Mouse (Mus musculus) hindbrain, embryonic 11.5 days (tissue): ENCODE results near the gene Laptm5. TPM values are rescaled to one million over a fixed set of nuclear protein-coding genes. Genes with fewer than 3 reads are reported as not detected.

Source experiments
- ATAC-seq: fragments of 200-750 bp; cut with Nextera tagmentation; 2 replicates; pipeline ENCODE4 v1.8.0; 2017; ENCODE audit warnings: mild to moderate bottlenecking, moderate TSS enrichment, moderate library complexity; ENCODE audit not compliant: low FRiP score
- DNase-seq: peaks from one replicate; pipeline ENCODE4 v3.0.0-alpha.2; 2015; ENCODE audit warnings: low spot score
- H3K27ac ChIP-seq: fragments of 300-500 bp; sonication (generic); 2 replicates; pipeline ENCODE4 v1.5.1; 2014; ENCODE audit warnings: mild to moderate bottlenecking, low read depth, low read length
- H3K27me3 ChIP-seq: fragments of 300-500 bp; sonication (generic); 2 replicates; pipeline ENCODE4 v1.6.1; 2014; ENCODE audit warnings: mild to moderate bottlenecking, low read length, moderate library complexity, mixed read lengths; ENCODE audit not compliant: control insufficient read depth, insufficient read depth
- H3K36me3 ChIP-seq: fragments of 300-500 bp; sonication (generic); 2 replicates; pipeline ENCODE4 v1.6.1; 2014; ENCODE audit warnings: mild to moderate bottlenecking, low read length, moderate library complexity, mixed read lengths; ENCODE audit not compliant: control insufficient read depth, insufficient read depth
- H3K4me1 ChIP-seq: fragments of 300-500 bp; sonication (generic); replicated peaks from 2 replicates; pipeline ENCODE4 v1.6.1; 2014; ENCODE audit warnings: low read length, mixed read lengths; ENCODE audit not compliant: control insufficient read depth, insufficient read depth
- H3K4me2 ChIP-seq: fragments of 300-500 bp; sonication (generic); replicated peaks from 2 replicates; pipeline ENCODE4 v1.6.1; 2014; ENCODE audit warnings: mild to moderate bottlenecking, low read depth, low read length
- H3K4me3 ChIP-seq: fragments of 300-500 bp; sonication (generic); 2 replicates; pipeline ENCODE4 v1.5.1; 2014; ENCODE audit warnings: low read depth, low read length
- H3K9ac ChIP-seq: fragments of 300-500 bp; sonication (generic); 2 replicates; pipeline ENCODE4 v1.6.1; 2014; ENCODE audit warnings: low read depth, low read length
- H3K9me3 ChIP-seq: fragments of 300-500 bp; sonication (generic); 2 replicates; pipeline ENCODE4 v1.6.1; 2016; ENCODE audit warnings: low read length; ENCODE audit not compliant: control insufficient read depth
- WGBS: fragments of 180-500 bp; shearing (Covaris S2); extraction: QIAGEN DNeasy Blood & Tissue Kit; methylation state at CpG from one replicate; pipeline ENCODE4 v1.1.7; 2014; 5-methylcytosine and 5-hydroxymethylcytosine counted together
- polyA plus RNA-seq: library from polyadenylated mRNA; unstranded; fragments of >200 nt; fragmentation: Nextera tagmentation; extraction: Ambion mirVana; gene quantifications from 2 replicates; pipeline ENCODE4 v1.2.1, GENCODE M21; 2014

The Laptm5 gene
- polyA plus RNA-seq, 1 experiment from 2014 or later = 32.1 TPM

GRCm38 (mm10) chr4:130973332-130974263 lies 60.7 kb downstream of the Laptm5 start:
- H3K27me3 ChIP-seq = no peaks in the 10 kb centered on the region
- 61% methylated on average over 19 of the region's 19 CpGs for WGBS
- no peak overlapping the region for H3K4me2 ChIP-seq
- no peak for ATAC-seq
- H3K9ac ChIP-seq = no peak overlapping the region
- H3K36me3 ChIP-seq = no peaks in the 10 kb centered on the region
- DNase-seq = no peak
- no peak overlapping the region for H3K4me3 ChIP-seq
- H3K4me1 ChIP-seq = no peaks in the 10 kb centered on the region
- no peaks in the 10 kb centered on the region for H3K9me3 ChIP-seq
- H3K27ac ChIP-seq = no peak overlapping the region

GRCm38 (mm10) chr4:130978981-130979380 lies 66.1 kb downstream of the Laptm5 start:
- no peaks in the 10 kb centered on the region for H3K9me3 ChIP-seq
- H3K36me3 ChIP-seq = no peaks in the 10 kb centered on the region
- H3K4me1 ChIP-seq = no peaks in the 10 kb centered on the region
- H3K27me3 ChIP-seq = no peaks in the 10 kb centered on the region
- no peak overlapping the region for H3K27ac ChIP-seq
- no peak for ATAC-seq
- no peak overlapping the region for H3K4me3 ChIP-seq
- H3K4me2 ChIP-seq = no peak overlapping the region
- no peak for DNase-seq
- WGBS = 67% methylated on average over 3 of the region's 3 CpGs
- no peak overlapping the region for H3K9ac ChIP-seq

GRCm38 (mm10) chr4:130984416-130985182 lies 71.7 kb downstream of the Laptm5 start:
- Histone ChIP-seq H3K4me2 (no peak overlapping the region), H3K4me3 (no peak overlapping the region), H3K27me3 (no peaks in the 10 kb centered on the region), H3K4me1 (no peaks in the 10 kb centered on the region), H3K27ac (no peak overlapping the region), H3K9ac (no peak overlapping the region), H3K36me3 (no peaks in the 10 kb centered on the region), H3K9me3 (no peaks in the 10 kb centered on the region)
- no peak for ATAC-seq
- DNase-seq = no peak
- WGBS = 70% methylated on average over 17 of the region's 17 CpGs

Other genes starting within 250 kb of the Laptm5 start
- 106 and 117 TPM in 2 replicates for gene Pum1, start 249.8 kb upstream of the Laptm5 start, polyA plus RNA-seq
- 12.0 and 15.2 TPM in 2 replicates for gene Sdc3, start 120.6 kb upstream of the Laptm5 start, polyA plus RNA-seq
- 0.85 TPM in 1 of 2 replicates, not detected in the other for gene Matn1, start 31.3 kb downstream of the Laptm5 start, polyA plus RNA-seq